17 mouse cellular contexts compared by ENCODE assay signal in genomic region chr1:189429566-189429965, GRCm38 (mm10). TPM values are rescaled to one million over a fixed set of nuclear protein-coding genes. Genes with fewer than 3 reads are reported as not detected.
DNase-seq lines count a peak whose midpoint lies in the region; ATAC-seq lines count a peak whose summit lies in the region.
"Had no signal": no experiment of that assay in that cellular context is flagged by ENCODE, and none has a peak within 500 bp of the region (broad histone marks: within the 10 kb centered on the region; RNA-seq: fewer than 3 reads in every experiment).

No protein-coding gene starts in this region.

- DNase-seq in heart, adult 18-20 months: peak; percentile 13 to 18
- no peak for DNase-seq in heart, embryonic 10.5 days (ENCODE audit: low spot score)
- no peak for DNase-seq in kidney, adult 11 months
- DNase-seq in ovary, postnatal 36 days (ENCODE audit: low spot score): peak; percentile 16
- no peak for DNase-seq in ovary, postnatal 10 days (ENCODE audit: low spot score)
- DNase-seq in midbrain, embryonic 10.5 days (ENCODE audit: low spot score): no peak
- DNase-seq: adrenal gland, adult 8-10 months; cerebellum, postnatal 14 days; forebrain, postnatal 0 days; right cerebral cortex, postnatal 4 days; thymus, postnatal 4 days had no signal

- ATAC-seq in kidney, embryonic 16.5 days (ENCODE audit: low FRiP score, low TSS enrichment): peak; percentile 66; the same call in 1 of the 2 replicates
- ATAC-seq: forebrain, postnatal 0 days had no signal

- no peak overlapping the region for H3K4me3 ChIP-seq in heart, embryonic 10.5 days
- no peak overlapping the region for H3K4me3 ChIP-seq in kidney, embryonic 16.5 days (ENCODE audit: low read length)
- no peak overlapping the region for H3K4me3 ChIP-seq in midbrain, embryonic 10.5 days
- H3K4me3 ChIP-seq: erythroblast, embryonic 14.5 days; liver, embryonic 15.5 days; megakaryocyte, embryonic 14.5 days; neural tube, embryonic 12.5 days had no signal

- no peaks in the 10 kb centered on the region; the same call in 1 of the 2 replicates for H3K9me3 ChIP-seq in heart, embryonic 10.5 days
- no peaks in the 10 kb centered on the region for H3K9me3 ChIP-seq in kidney, embryonic 16.5 days (ENCODE audit: low read length)
- 0 out of 2 replicates have a peak, but pooled peaks cover 8% of the 10 kb centered on the region for H3K9me3 ChIP-seq in midbrain, embryonic 10.5 days (replicated peaks)
- H3K9me3 ChIP-seq: liver, embryonic 15.5 days; neural tube, embryonic 12.5 days had no signal

- H3K27ac ChIP-seq in heart, embryonic 10.5 days: no peak overlapping the region
- 0 out of 2 replicates have a peak overlapping the region, but pooled peaks have one; percentile 17 for H3K27ac ChIP-seq in kidney, embryonic 16.5 days (ENCODE audit: low read length)
- no peak overlapping the region for H3K27ac ChIP-seq in midbrain, embryonic 10.5 days (replicated peaks)
- H3K27ac ChIP-seq: liver, embryonic 15.5 days; neural tube, embryonic 12.5 days had no signal

- 0 out of 2 replicates have a peak, but pooled peaks cover 3% of the 10 kb centered on the region for H3K4me1 ChIP-seq in heart, embryonic 10.5 days
- H3K4me1 ChIP-seq in kidney, embryonic 16.5 days (ENCODE audit: insufficient read depth, low read length): peaks cover 11% of the 10 kb centered on the region
- H3K4me1 ChIP-seq in midbrain, embryonic 10.5 days: peaks cover 29% of the 10 kb centered on the region
- H3K4me1 ChIP-seq: liver, embryonic 15.5 days; megakaryocyte, embryonic 14.5 days; neural tube, embryonic 12.5 days had no signal

- WGBS in heart, embryonic 10.5 days: 80% methylated on average over 10 of the region's 10 CpGs
- 20% methylated on average over 10 of the region's 10 CpGs for WGBS in kidney, embryonic 16.5 days
- 75% methylated on average over 10 of the region's 10 CpGs for WGBS in midbrain, embryonic 10.5 days

- H3K4me2 ChIP-seq in kidney, embryonic 16.5 days (replicated peaks; ENCODE audit: low read depth, low read length): no peak overlapping the region
- H3K4me2 ChIP-seq: liver, embryonic 15.5 days; neural tube, embryonic 12.5 days had no signal

- H3K9ac ChIP-seq in kidney, embryonic 16.5 days (replicated peaks; ENCODE audit: low read length): no peak overlapping the region
- H3K9ac ChIP-seq: forebrain, postnatal 0 days; liver, embryonic 15.5 days; neural tube, embryonic 12.5 days had no signal

- H3K36me3 ChIP-seq in heart, embryonic 10.5 days: no peaks in the 10 kb centered on the region
- no peaks in the 10 kb centered on the region for H3K36me3 ChIP-seq in kidney, embryonic 16.5 days (ENCODE audit: insufficient read depth, low read length)
- no peaks in the 10 kb centered on the region for H3K36me3 ChIP-seq in midbrain, embryonic 10.5 days
- H3K36me3 ChIP-seq: liver, embryonic 15.5 days; neural tube, embryonic 12.5 days had no signal

- no peaks in the 10 kb centered on the region for H3K27me3 ChIP-seq in heart, embryonic 10.5 days (ENCODE audit: insufficient read depth, poor library complexity, severe bottlenecking)
- no peaks in the 10 kb centered on the region for H3K27me3 ChIP-seq in kidney, embryonic 16.5 days (ENCODE audit: insufficient read depth, low read length)
- no peaks in the 10 kb centered on the region for H3K27me3 ChIP-seq in midbrain, embryonic 10.5 days (ENCODE audit: low read depth, poor library complexity, severe bottlenecking)
- H3K27me3 ChIP-seq: liver, embryonic 15.5 days; megakaryocyte, embryonic 14.5 days; neural tube, embryonic 12.5 days had no signal

RNA-seq across cellular contexts. Expression of gene Kcnk2, which starts 27.5 kb away (rescaled TPM):
- 1 to 10 TPM; 1.9 to 3.0 TPM for total RNA-seq in heart, adult 18-20 months (2021)
- 0.39 and 1.2 TPM in 2 replicates for polyA plus RNA-seq in heart, embryonic 10.5 days (2016; fragmentation: Nextera tagmentation; extraction: Ambion mirVana)
- 1.8 and 1.9 TPM in 2 replicates for polyA plus RNA-seq in kidney, embryonic 16.5 days (2015; fragmentation: Nextera tagmentation; extraction: Ambion mirVana)
- polyA plus RNA-seq in midbrain, embryonic 10.5 days (2016; fragmentation: Nextera tagmentation; extraction: Ambion mirVana): 2.7 and 4.8 TPM in 2 replicates
- total RNA-seq: granulocyte monocyte progenitor cell, adult 5-6 weeks had no signal
- polyA plus RNA-seq: erythroblast, embryonic 14.5 days had no signal

Comparison
In these comparisons a context has a peak if more than half of its experiments do, and no peak if none do; other contexts are left out.
1. DNase-seq: peak in heart, adult 18-20 months (2 of 2) and ovary, postnatal 36 days (single experiment); none in heart, embryonic 10.5 days (single experiment), kidney, adult 11 months (single experiment), ovary, postnatal 10 days (single experiment) and midbrain, embryonic 10.5 days (single experiment).